Mouse (Mus musculus) forebrain, embryonic 13.5 days (tissue): ENCODE data around the gene Stxbp1. TPM values are rescaled to one million over a fixed set of nuclear protein-coding genes. Genes with fewer than 3 reads are reported as not detected.

Experiments
- ATAC-seq: fragments of 200-750 bp; cut with Nextera tagmentation; 2 replicates; pipeline ENCODE4 v1.8.0; 2017
- H3K27ac ChIP-seq: fragments of 300-500 bp; sonication (generic); 2 replicates; pipeline ENCODE4 v1.5.1; 2015; ENCODE audit warnings: inconsistent platforms, mild to moderate bottlenecking, moderate library complexity
- H3K27me3 ChIP-seq: fragments of 300-500 bp; sonication (generic); 2 replicates; pipeline ENCODE4 v1.6.1; 2015; ENCODE audit warnings: mild to moderate bottlenecking, inconsistent platforms
- H3K36me3 ChIP-seq: fragments of 300-500 bp; sonication (generic); 2 replicates; pipeline ENCODE4 v1.6.1; 2015; ENCODE audit warnings: mild to moderate bottlenecking, inconsistent platforms; ENCODE audit not compliant: poor library complexity, severe bottlenecking
- H3K4me1 ChIP-seq: fragments of 300-500 bp; sonication (generic); 2 replicates; pipeline ENCODE4 v1.6.1; 2015; ENCODE audit warnings: inconsistent platforms
- H3K4me2 ChIP-seq: fragments of 300-500 bp; sonication (generic); 2 replicates; pipeline ENCODE4 v1.6.1; 2015; ENCODE audit warnings: inconsistent platforms, mild to moderate bottlenecking, moderate library complexity
- H3K4me3 ChIP-seq: fragments of 300-500 bp; sonication (generic); 2 replicates; pipeline ENCODE4 v1.5.1; 2015; ENCODE audit warnings: mild to moderate bottlenecking, inconsistent platforms
- H3K9ac ChIP-seq: fragments of 300-500 bp; sonication (generic); 2 replicates; pipeline ENCODE4 v1.6.1; 2015; ENCODE audit warnings: mild to moderate bottlenecking, inconsistent platforms
- H3K9me3 ChIP-seq: fragments of 300-500 bp; sonication (generic); replicated peaks from 2 replicates; pipeline ENCODE4 v1.6.1; 2016; ENCODE audit warnings: inconsistent platforms
- WGBS: fragments of 180-500 bp; shearing (Covaris S2); methylation state at CpG from one replicate; pipeline ENCODE4 v1.1.7; 2015; 5-methylcytosine and 5-hydroxymethylcytosine counted together
- polyA plus RNA-seq: library from polyadenylated mRNA; unstranded; fragments of >200 nt; fragmentation: Nextera tagmentation; extraction: Ambion mirVana; gene quantifications from 2 replicates; pipeline ENCODE4 v1.2.1, GENCODE M21; 2015

The Stxbp1 gene
- polyA plus RNA-seq, 1 experiment from 2014 or later, result 97.5 TPM

DNA sequence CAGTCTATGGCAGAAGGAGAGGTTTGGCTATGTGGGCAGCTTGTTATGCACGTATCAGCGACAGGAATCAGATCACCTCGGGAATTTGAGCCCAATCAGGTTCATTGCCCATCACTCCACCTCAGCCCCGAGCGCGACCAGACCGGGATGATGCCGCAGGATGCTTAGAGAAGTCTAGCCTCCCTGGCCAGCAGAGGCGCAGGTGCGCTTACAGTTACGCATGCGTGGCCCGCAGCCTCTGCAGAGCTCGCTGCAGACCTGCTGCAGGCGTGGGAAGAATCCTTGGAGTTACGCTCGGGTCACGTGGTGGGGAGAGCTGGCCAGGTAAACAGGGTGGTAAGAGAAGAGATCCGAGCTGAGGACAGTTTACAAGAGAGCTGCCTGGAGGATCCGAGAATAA, 5.1 kb upstream of the Stxbp1 start:
- 0 out of 2 replicates have a peak, but pooled peaks cover 6% of the 10 kb centered on the region for H3K27me3 ChIP-seq
- H3K4me2 ChIP-seq, result peak overlapping the region; percentile 31
- no peak overlapping the region for H3K27ac ChIP-seq
- peaks cover 12% of the 10 kb centered on the region for H3K4me1 ChIP-seq
- H3K36me3 ChIP-seq, result no peaks in the 10 kb centered on the region
- 0 out of 2 replicates have a peak overlapping the region, but pooled peaks have one; percentile 6 for H3K9ac ChIP-seq
- no peaks in the 10 kb centered on the region for H3K9me3 ChIP-seq
- 2% methylated on average over 20 of the region's 20 CpGs for WGBS
- ATAC-seq, result no peak
- no peak overlapping the region for H3K4me3 ChIP-seq

DNA sequence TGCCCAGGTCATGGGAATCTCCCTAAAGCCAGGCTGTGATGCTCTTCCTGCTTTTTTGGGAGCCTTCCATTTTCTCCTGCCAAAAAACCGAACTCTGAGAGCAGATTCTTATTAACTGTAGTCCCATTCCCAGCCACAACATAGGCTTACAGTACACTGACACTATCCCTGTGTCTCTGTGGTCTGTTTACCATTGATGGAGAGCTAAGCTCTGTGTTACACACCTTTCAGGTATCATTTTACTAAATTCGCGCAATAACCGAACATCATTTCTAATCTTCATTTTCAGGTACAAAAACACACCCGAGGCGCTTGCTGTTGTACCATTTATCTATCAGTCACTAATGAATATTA, 400 bp upstream of the Stxbp1 start:
- H3K36me3 ChIP-seq, result no peaks in the 10 kb centered on the region
- 50% methylated on average over 6 of the region's 6 CpGs for WGBS
- peak overlapping the region; percentile 94 for H3K4me2 ChIP-seq
- H3K27ac ChIP-seq, result no peak overlapping the region
- 0 out of 2 replicates have a peak, but pooled peaks cover 6% of the 10 kb centered on the region for H3K27me3 ChIP-seq
- no peak overlapping the region for H3K9ac ChIP-seq
- H3K4me3 ChIP-seq, result peak overlapping the region; percentile 85
- H3K9me3 ChIP-seq, result no peaks in the 10 kb centered on the region
- ATAC-seq, result peak; percentile 52
- peaks cover 24% of the 10 kb centered on the region for H3K4me1 ChIP-seq

DNA sequence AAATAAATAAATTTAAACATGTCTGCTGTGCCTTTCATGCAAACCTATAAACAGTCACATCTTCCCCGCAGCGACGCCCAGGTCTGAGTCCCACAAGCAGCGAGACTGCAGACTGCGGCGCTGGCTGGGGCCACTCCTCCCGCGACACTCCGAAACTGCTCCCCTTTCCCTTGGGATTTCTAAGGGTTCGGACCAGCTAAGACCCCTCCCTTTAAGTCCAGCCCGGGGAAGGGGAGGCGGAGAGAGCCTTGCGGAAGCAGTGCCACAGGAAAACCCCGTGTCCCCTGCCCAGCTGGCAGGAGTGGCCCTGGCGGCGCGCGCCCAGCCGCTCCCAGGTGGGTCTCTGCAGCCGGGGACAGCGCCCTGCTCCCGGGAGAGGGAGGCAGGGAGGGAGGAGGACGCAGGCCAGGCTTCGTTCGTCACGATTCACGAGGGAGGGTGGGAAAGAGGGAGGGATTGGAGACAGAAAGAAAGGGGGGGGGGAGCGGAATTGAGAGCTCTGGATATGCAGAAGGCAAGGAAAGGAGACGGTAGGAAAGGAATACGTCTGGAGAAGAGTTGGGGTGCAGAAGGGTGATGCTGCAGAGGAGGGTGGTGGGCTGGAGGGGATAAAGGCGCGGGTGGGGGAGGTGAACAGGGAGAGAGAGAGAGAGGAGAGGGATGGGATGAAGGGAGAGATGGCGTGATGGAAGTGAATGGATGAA, 792 bp downstream of the Stxbp1 start:
- Histone ChIP-seq H3K36me3 (peaks cover 2% of the 10 kb centered on the region; the same call in 1 of the 2 replicates), H3K27me3 (0 out of 2 replicates have a peak, but pooled peaks cover 4% of the 10 kb centered on the region), H3K27ac (peak overlapping the region; percentile 89), H3K4me3 (peak overlapping the region; percentile 85), H3K9ac (peak overlapping the region; percentile 86), H3K4me1 (peaks cover 16% of the 10 kb centered on the region), H3K9me3 (no peaks in the 10 kb centered on the region), H3K4me2 (peak overlapping the region; percentile 94)
- ATAC-seq, result peak; percentile 62
- under 1% methylated on average over 28 of the region's 33 CpGs for WGBS

DNA sequence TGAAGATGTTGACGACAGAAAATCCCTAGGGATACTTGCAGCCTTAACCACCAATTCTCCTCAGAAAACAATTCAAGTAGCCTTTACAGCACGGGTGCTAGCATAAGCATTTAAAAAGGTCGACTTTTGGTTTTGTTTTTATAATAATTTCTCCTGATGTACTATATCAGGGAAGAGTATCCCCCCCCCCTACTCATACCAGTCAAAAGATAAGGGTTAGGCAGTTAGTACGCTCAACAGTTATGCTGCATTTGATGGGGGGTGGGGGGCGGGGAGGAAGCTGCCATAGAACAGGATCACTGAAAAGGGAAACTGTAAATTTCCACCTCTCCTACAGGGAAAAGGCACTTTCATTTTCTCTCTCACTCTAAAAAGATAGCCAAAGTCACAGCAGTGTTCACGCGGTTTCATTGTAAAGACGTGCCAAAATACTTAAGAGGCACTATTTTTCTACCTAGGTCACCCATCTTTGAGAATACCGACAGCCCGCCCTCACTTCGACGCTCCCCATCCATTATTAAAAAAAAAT, 1.4 kb downstream of the Stxbp1 start:
- H3K4me1 ChIP-seq, result peaks cover 16% of the 10 kb centered on the region
- no peak for ATAC-seq
- H3K27me3 ChIP-seq, result no peaks in the 10 kb centered on the region
- H3K9ac ChIP-seq, result peak overlapping the region; percentile 86
- peak overlapping the region; percentile 94 for H3K4me2 ChIP-seq
- no peaks in the 10 kb centered on the region for H3K9me3 ChIP-seq
- H3K36me3 ChIP-seq, result peaks cover 5% of the 10 kb centered on the region
- H3K4me3 ChIP-seq, result peak overlapping the region; percentile 85
- H3K27ac ChIP-seq, result peak overlapping the region; percentile 89
- 8% methylated on average over 12 of the region's 12 CpGs for WGBS

DNA sequence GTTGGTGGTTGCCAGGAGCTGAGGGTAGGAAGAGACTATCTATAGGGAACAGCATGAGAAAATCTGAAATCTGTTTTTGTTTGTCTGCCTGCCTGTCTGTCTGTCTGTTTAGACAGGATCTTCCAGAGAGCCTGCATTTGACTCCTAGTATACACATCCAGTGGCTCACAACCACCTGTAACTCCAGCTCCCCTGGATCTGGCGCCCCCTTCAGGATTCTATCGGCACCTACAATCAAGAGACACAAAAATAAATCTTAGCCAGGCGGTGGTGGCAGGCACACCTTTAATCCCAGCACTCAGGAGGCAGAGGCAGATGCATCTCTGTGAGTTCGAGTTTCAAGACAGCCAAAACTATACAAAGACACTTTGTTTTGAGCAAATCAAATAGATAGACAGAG, 4.5 kb downstream of the Stxbp1 start:
- Histone ChIP-seq H3K4me2 (no peak overlapping the region), H3K9me3 (no peaks in the 10 kb centered on the region), H3K27me3 (no peaks in the 10 kb centered on the region), H3K4me3 (no peak overlapping the region), H3K36me3 (peaks cover 5% of the 10 kb centered on the region), H3K9ac (no peak overlapping the region), H3K4me1 (peaks cover 20% of the 10 kb centered on the region), H3K27ac (no peak overlapping the region)
- WGBS, result 42% methylated on average over 4 of the region's 4 CpGs
- ATAC-seq, result no peak

DNA sequence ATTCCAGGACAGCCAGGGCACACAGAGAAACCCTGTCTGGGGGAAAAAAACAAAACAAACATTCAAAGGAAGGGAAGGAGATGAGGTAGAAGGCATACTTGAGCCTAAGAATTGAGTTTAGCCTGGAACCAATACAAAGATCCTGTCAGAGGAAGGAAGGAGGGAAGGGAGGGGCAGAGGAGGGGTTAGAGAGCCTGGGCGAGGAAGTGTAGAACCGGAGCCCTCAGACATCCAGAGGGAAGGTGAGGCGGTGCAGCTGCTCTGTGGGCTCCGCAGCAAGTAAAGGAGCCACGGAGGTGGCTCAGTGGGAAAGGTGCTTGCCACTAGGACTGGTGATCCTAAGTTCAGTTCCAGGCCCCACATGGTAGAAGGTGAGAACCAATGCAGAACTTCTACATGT, 5.9 kb downstream of the Stxbp1 start:
- peaks cover 5% of the 10 kb centered on the region for H3K36me3 ChIP-seq
- peaks cover 23% of the 10 kb centered on the region for H3K4me1 ChIP-seq
- WGBS, result 65% methylated on average over 5 of the region's 5 CpGs
- H3K9me3 ChIP-seq, result no peaks in the 10 kb centered on the region
- no peaks in the 10 kb centered on the region for H3K27me3 ChIP-seq
- H3K9ac ChIP-seq, result no peak overlapping the region
- no peak overlapping the region for H3K27ac ChIP-seq
- no peak overlapping the region for H3K4me2 ChIP-seq
- ATAC-seq, result no peak
- no peak overlapping the region for H3K4me3 ChIP-seq

DNA sequence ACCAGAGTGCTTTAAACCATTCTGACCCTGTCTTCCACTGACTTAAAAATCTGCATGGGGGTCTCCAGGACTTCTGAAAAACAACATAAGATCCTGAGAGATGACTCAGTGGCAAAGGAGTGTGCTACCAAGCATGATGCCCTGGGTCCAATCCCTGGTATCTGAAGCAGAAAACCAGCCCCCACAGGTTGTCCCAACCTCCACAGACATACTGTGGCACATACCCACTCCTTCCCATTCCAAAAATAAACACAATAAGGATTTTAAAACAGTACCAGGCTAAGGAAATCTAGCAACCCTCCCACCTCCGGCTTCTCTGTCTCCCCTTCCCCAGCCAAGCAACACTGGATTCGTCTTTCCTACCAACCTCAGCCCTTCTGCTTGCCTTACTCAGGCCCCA, 7.8 kb downstream of the Stxbp1 start:
- Histone ChIP-seq H3K9ac (no peak overlapping the region; the same call in 1 of the 2 replicates), H3K27ac (no peak overlapping the region; the same call in 1 of the 2 replicates), H3K9me3 (no peaks in the 10 kb centered on the region), H3K4me1 (peaks cover 12% of the 10 kb centered on the region; the same call in 1 of the 2 replicates), H3K27me3 (no peaks in the 10 kb centered on the region), H3K36me3 (peaks cover 5% of the 10 kb centered on the region), H3K4me2 (no peak overlapping the region), H3K4me3 (no peak overlapping the region)
- ATAC-seq, result no peak
- WGBS, result 82% methylated on average over 2 of the region's 2 CpGs

DNA sequence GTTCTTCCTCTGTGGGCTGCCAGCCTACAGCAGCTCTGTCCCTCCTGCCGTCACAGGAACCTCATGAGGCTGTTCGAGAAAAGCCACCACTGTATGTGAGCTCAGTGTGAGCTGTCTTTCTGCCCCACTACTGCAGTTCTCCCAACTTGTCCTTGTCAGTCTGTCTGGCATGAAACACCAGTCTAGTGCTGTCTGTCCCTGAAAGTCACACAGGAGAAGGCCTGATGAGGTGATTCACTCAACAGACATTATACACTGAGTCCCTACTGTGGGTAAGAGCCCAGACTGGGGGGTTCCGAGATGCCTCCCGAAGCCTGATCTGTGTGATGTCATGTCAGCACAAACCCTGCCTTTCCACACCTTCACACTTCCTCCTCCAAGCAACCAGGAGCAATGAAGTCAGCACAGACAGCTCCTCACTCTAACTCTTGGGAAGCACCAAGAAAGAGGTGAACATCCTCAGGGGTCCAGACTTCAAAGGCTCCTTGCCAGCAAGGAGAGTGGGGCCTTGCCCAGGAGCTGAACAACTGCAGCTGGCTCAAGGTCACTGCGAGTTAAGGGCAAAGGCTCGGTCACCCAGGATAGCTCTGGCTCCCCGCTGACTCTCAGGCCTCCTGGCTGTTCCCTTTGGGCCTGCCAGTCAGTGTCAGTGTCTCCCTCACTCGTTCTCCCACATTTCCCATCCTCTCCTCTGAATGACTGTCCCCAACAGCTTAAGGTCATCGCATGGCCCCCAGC, 8.7 kb downstream of the Stxbp1 start:
- Histone ChIP-seq H3K9ac (no peak overlapping the region), H3K4me3 (no peak overlapping the region), H3K36me3 (peaks cover 5% of the 10 kb centered on the region), H3K4me1 (peaks cover 10% of the 10 kb centered on the region; the same call in 1 of the 2 replicates), H3K9me3 (no peaks in the 10 kb centered on the region), H3K27me3 (no peaks in the 10 kb centered on the region), H3K27ac (no peak overlapping the region), H3K4me2 (no peak overlapping the region)
- WGBS, result 72% methylated on average over 9 of the region's 9 CpGs
- ATAC-seq, result no peak

DNA sequence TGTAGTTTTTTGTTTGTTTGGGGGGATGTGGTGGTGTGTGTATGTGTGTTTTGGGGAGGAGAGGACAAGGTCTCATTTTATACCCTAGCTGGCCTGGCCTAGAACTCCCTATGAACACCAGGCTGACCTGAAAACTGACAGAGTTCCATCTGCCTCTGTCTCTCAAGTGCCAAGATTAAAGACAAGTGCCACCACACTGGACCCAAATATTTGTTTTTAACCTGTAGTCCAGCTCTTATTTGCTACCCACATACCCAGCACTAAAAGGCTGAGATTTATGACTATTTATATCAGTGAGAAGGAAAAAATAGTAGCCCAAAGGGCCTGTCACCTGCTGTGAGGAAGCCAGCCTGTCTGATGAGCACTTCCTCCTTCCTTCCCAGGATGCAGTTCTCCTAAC, 11.5 kb downstream of the Stxbp1 start:
- H3K27me3 ChIP-seq, result no peaks in the 10 kb centered on the region

DNA sequence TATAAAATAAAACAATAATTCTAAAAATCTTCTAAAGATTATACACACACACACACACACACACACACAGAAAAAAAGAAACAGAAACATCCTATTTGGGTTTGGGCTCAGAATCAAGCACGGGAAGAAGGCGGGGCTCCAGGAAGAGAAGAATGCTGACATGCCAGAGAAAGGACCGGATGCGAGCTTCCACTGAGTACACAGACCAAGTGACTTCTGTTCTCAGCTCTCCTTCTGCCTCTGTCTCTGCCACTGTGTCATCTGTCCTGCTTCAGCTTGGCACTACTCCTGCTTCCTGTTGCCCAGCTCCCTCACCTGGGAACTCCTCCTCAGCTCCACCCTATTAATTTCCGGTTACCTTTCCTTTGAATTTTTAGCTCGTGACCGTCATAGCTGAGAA, 12.5 kb downstream of the Stxbp1 start:
- no peaks in the 10 kb centered on the region for H3K27me3 ChIP-seq
- H3K27ac ChIP-seq, result no peak overlapping the region
- ATAC-seq, result no peak
- H3K36me3 ChIP-seq, result no peaks in the 10 kb centered on the region
- WGBS, result 75% methylated on average over 7 of the region's 7 CpGs
- H3K9ac ChIP-seq, result no peak overlapping the region
- no peak overlapping the region for H3K4me3 ChIP-seq
- H3K9me3 ChIP-seq, result no peaks in the 10 kb centered on the region
- no peak overlapping the region for H3K4me2 ChIP-seq
- H3K4me1 ChIP-seq, result peaks cover 10% of the 10 kb centered on the region; the same call in 1 of the 2 replicates

More for the DNA sequence above, 11.5 kb downstream of the Stxbp1 start:
- Histone ChIP-seq H3K36me3 (no peaks in the 10 kb centered on the region), H3K9ac (no peak overlapping the region), H3K4me3 (no peak overlapping the region), H3K9me3 (no peaks in the 10 kb centered on the region), H3K4me1 (peaks cover 10% of the 10 kb centered on the region; the same call in 1 of the 2 replicates), H3K27ac (no peak overlapping the region), H3K4me2 (no peak overlapping the region)
- ATAC-seq, result no peak

DNA sequence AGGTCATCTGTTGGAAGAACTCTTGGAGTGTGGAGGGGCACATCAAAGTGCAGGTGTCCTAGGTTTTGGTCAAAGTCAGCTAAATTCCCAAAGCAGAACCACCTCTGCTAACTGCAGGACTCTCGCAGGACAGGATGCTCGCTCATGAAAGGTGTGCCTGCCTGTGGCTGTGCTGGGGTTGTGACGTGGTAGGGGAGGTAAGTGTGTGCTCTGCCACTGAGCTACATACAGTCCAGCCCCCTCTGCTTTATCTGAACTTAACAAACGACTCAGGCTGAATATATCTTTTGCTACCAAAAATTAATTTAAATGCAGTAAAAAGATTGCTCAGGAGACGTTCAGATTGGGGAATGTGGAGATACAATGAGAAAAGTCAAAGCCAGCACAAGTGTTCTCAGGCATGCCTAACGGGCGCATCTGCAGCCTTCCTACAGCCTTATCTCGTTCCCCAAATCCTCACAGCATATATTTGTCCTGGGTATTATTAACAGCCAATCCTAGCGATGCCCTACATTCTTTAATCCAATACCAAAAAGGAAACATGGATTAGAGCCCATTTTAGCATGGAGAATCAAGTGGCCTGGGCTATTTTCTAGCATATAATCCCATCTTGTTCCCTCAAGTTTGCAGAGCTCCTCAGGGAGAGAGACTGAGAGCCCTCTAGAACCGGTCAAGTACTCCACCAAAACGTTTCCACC, 17.9 kb downstream of the Stxbp1 start:
- H3K27ac ChIP-seq, result no peak overlapping the region
- H3K4me3 ChIP-seq, result no peak overlapping the region
- WGBS, result 83% methylated on average over 11 of the region's 11 CpGs
- no peak for ATAC-seq
- H3K4me2 ChIP-seq, result no peak overlapping the region
- H3K27me3 ChIP-seq, result no peaks in the 10 kb centered on the region
- H3K4me1 ChIP-seq, result peaks cover 5% of the 10 kb centered on the region
- H3K9ac ChIP-seq, result no peak overlapping the region
- no peaks in the 10 kb centered on the region for H3K9me3 ChIP-seq
- no peaks in the 10 kb centered on the region for H3K36me3 ChIP-seq

DNA sequence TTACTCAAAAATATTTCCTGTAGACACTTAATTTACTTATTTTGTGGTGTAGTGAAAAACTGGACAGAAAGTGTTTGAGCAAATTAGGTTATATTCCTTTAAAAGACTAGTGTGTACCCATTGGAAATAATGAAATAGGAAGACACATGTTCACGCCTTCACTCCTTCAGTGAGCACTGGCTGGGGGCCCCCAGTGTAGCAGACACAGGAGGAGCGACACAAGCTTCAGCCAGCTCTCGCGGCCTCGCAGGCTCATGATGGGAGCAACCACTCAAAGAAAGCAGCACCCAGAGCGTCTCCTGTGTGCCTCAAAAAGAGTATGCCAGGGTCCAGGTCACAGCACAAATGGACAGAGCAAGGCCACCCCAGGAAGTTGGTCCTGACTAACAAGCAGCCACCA, 21.2 kb downstream of the Stxbp1 start:
- Histone ChIP-seq H3K27me3 (no peaks in the 10 kb centered on the region), H3K9me3 (no peaks in the 10 kb centered on the region), H3K4me1 (peaks cover 20% of the 10 kb centered on the region), H3K9ac (no peak overlapping the region), H3K4me3 (no peak overlapping the region), H3K36me3 (no peaks in the 10 kb centered on the region; the same call in 1 of the 2 replicates), H3K27ac (no peak overlapping the region), H3K4me2 (no peak overlapping the region)
- WGBS, result 78% methylated on average over 6 of the region's 6 CpGs
- no peak for ATAC-seq
